Mouse (Mus musculus) spleen, postnatal 14 days (tissue): Measurements from ENCODE around the gene Tcl1b3.
"Not testable (repeated sequence)": the region's sequence is repeated elsewhere in the genome, so short reads cannot be mapped to it uniquely, and the experiment has no call there.

Source experiments
- DNase-seq, 2 experiments: peaks; one replicate each; pipeline ENCODE4 v3.0.0; 2021 to 2022; ENCODE audit warnings: low spot score in 2 of 2

The Tcl1b3 gene

GRCm38 (mm10) chr12:105190743-105191142, at the start of gene Tcl1b3:
Gene Tcl1b3, plus strand, starts transcription at chr12:105191043.
- not testable (repeated sequence) for DNase-seq

- DNase-seq = no peak
These were observed 47.7 kb upstream of the Tcl1b3 start for GRCm38 (mm10) chr12:105143096-105143495.

GRCm38 (mm10) chr12:105144928-105145327, 45.9 kb upstream of the Tcl1b3 start:
- DNase-seq = not testable (repeated sequence)

DNA sequence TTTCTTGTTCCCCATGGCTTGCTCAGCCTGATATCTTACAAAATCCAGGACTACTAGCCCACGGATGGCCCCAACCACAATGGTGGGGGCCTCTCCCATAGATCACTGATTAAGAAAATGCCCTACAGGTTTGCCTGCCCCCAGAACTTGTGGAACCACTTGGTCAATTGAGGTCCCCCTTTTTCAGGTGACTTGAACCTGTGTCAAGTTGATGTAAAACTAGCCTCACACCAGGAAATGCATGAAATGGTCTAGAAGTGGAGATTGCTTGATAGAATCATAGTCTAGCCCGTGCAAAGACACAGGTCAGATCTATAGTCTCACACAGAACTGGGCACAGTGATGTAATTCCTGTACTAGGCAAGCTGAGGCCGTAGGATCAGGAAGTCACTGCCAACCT, 45.1 kb upstream of the Tcl1b3 start, which contains the start of gene Tcl1b2:
Tcl1b2 (plus strand) TSS at position 301 of the 400 bp plus-strand sequence.
- DNase-seq = no peak

DNA sequence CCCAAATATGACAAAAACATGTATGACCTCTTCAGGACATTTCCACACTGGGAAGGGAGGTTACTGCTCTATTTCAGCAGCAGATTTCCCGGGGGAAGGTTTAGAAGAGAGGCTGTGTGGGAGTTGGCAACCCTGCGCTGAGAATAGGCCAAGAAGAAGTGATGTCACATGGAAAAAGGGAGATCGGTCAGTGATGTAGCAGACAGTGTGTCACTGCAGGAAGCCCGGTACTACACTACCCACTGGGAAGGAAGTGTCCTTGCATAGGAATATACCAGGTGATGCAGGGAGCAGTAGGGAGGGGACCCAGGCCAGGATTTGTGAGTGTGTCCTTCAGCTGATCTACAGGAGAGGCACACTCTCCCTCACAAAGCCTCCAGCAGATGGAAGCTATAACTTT, 35.6 kb upstream of the Tcl1b3 start:
- DNase-seq = not testable (repeated sequence)

DNA sequence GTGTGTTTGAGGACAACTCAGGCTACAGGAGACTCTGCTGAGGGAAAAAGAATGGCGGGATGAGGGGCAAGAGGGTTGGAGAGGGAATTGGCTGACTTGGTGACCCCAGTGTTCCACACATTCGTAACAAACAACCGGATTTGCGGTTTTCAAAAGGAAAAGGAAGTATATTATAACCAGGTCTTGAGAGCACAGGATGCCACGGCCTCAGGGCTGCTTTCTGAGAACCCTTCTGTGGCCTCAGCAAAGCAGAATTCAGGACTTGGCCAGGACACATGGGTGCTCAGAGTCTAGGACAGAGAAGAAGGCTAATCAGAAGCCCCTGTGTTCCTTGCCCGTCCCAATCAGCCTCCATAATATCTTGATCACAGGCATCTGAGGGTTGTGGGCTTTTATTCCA, 32.0 kb upstream of the Tcl1b3 start:
- no peak for DNase-seq

DNA sequence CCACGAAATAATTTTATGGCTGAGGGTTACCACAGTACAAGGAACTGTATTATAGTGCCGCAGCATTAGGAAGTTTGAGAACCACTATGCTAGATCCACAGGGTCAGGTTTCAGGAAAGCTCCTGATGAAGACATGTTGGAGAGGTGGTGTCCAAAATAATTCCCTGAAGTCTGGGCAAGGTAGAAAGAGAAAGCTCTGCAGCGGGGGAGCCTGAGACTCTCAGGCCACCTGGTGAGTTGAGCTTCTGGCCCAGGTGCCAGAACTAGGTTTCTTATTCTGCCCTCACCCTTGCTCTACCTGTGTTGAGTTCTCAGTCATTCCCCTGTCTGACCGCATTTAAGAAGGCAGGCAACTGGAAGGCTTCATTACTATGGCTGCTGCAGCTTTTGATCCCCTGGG, 31.5 kb upstream of the Tcl1b3 start, which contains the start of gene Tcl1b1:
Tcl1b1 (plus strand) TSS at position 301 of the 400 bp plus-strand sequence.
- DNase-seq = no peak

GRCm38 (mm10) chr12:105166734-105167133, 24.1 kb upstream of the Tcl1b3 start:
- no peak for DNase-seq

- DNase-seq = no peak
These were observed 17.5 kb upstream of the Tcl1b3 start for GRCm38 (mm10) chr12:105173366-105173765.

DNA sequence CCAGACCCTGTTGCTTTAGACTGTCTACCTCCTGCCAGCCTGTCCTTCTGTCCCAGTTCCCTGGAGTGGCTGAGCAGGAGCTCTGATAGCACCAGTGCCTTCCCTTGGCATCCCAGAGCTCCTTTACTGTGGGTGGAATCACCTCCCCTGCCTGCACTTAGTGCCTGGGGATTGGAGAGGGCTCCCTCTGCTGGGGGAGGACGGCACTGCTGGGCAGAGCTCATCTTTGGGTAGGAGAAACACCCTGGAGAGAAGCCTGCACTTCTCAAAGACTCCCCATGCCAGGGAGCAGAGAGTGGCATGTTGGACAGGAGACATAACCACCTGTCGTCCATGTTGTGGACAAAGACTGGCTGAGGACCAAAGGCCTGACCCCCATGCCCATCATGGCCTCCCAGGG, 16.5 kb upstream of the Tcl1b3 start:
- DNase-seq = peak; percentile 24 to 55

- not testable (repeated sequence) for DNase-seq
These were observed 14.8 kb upstream of the Tcl1b3 start, which contains the start of gene Tcl1b5 for GRCm38 (mm10) chr12:105176044-105176443. Gene Tcl1b5, plus strand, starts transcription at chr12:105176344.

GRCm38 (mm10) chr12:105181040-105181644, 9.7 kb upstream of the Tcl1b3 start:
- DNase-seq = not testable (repeated sequence)

GRCm38 (mm10) chr12:105188980-105189379, 1.9 kb upstream of the Tcl1b3 start:
- not testable (repeated sequence) for DNase-seq

GRCm38 (mm10) chr12:105199684-105200497, 9.0 kb downstream of the Tcl1b3 start:
- DNase-seq = not testable (repeated sequence)

DNA sequence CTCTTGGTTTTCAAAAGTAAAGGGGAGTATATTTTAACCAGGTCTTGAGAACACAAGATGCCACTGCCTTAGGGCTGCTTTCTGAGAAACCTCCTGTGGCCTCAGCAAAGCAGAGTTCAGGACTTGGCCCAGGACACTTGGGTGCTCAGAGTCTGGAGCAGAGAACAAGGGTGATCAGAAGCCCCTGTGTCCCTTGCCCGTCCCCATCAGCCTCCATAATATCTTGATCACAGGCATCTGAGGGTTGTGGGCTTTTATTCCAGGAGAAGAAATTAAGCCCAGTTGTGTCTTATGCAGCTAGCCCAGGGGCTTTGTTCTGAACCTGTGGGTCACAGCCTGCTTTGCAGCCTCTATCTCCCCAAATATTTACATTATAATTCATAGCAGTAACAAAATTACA, 10.8 kb downstream of the Tcl1b3 start, which contains the start of gene Tcl1b4:
Tcl1b4 (plus strand) TSS at position 301 of the 400 bp plus-strand sequence.
- DNase-seq = not testable (repeated sequence)

DNA sequence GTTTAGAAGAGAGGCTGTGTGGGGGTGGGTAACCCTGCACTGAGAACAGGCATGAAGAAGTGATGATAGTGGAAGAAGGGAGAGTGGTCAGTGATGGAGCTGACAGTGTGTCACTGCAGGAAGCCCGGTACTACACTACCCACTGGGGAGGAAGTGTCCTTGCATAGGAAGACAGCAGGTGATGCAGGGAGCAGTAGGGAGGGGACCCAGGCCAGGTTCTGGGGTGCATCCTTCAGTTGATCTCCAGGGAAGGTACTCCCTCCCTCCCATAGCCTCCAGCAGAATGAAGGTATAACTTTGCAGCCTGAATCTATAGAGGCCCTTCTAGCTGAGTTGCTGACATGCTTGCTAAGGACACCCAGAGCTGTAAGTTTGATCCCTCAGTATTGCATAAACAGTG, 16.2 kb downstream of the Tcl1b3 start:
- DNase-seq = no peak

DNA sequence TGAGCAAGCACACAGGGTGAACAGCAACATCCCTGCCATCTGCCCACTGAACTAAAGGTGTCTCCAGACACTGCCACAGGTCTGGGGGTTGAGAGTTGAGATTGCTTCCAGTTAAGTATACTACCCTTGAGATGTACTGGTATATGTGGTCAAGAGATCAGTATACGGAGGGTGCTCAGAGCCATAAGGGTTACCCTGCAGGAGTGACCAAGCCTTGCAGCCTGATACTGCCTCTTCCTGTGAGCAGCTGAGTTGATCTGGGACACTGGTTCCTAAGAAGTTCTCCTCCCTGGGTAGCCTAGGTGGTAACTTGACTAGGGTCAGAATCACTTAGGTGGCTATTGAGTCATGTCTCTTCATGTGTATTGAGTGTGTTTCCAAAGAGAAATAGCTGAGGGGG, 17.6 kb downstream of the Tcl1b3 start:
- DNase-seq = no peak

DNA sequence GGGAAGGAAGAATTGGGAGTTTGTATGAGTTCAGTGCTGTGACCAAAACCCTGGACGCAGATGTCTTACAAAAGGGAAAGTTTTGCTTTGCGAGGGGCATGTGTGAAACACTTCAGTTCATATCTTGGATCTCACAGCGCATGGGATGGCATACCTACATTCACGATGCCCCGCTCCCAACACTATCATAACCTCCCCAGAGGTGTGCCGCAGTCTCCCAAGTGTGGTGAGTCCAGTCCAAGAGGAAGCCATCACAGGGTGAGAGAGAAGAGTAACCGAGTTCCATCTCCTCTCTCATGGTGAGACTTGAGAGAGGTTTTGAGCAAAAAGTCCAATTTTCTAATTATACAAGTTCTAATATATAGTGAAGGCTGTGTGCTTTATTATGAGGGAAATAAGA, 18.4 kb downstream of the Tcl1b3 start:
- DNase-seq = no peak

DNA sequence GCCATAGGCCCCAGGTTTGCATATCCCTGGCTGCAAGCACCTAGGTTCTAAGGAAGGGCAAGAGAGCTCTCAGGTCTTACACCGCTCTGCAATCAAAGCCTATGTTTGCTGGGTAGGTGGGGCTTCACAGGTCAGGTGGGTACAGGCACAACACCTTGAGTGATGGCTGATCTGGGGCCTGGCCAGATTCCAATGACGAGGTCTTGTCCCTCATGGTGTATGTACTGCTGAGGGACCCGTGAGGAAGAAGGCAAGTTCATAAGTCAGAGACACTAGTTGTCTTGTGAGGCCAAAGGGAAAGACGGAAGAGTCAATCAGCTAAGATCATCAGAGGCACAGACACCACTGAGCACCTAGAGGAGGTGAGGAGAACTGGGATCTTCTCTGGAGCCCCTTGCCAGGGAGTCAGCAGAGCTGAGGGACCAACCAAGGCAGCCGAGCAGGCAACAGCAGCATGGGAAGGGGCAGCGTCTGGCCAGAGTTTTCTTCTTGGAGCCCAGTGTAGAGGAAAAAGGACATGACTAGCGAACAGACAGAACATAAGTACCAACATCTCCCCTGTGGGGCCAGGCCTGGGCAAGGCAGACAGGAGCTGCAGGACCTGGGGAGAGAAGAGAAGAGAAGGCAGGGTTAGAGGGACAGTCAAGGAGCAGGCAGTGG, 26.4 kb downstream of the Tcl1b3 start:
- DNase-seq = no peak

- DNase-seq = no peak
These were observed 31.9 kb downstream of the Tcl1b3 start, which contains the start of gene Tcl1 for GRCm38 (mm10) chr12:105222601-105223319. Gene Tcl1, minus strand, starts transcription at chr12:105222793.

GRCm38 (mm10) chr12:105224621-105225320, 33.9 kb downstream of the Tcl1b3 start:
- no peak for DNase-seq
